Mouse (Mus musculus) heart, adult 2 months (tissue): ENCODE data around the gene Ifih1. TPM values are rescaled to one million over a fixed set of nuclear protein-coding genes. Genes with fewer than 3 reads are reported as not detected.
A peak's percentile ranks its signal among the peaks of the same experiment; 100 is the strongest.

Experiments
- DNase-seq, 2 experiments: peaks; one replicate each; pipeline ENCODE4 v3.0.0; 2021
- H3K27ac ChIP-seq: fragments of 200-600 bp; 2 replicates; pipeline ENCODE4 v1.8.1; 2022
- H3K27me3 ChIP-seq: fragments of 200-500 bp; 2 replicates; pipeline ENCODE4 v1.6.1; 2012; ENCODE audit warnings: mild to moderate bottlenecking, low read length, inconsistent platforms, mixed read lengths; ENCODE audit not compliant: control insufficient read depth, insufficient read depth
- H3K36me3 ChIP-seq: fragments of 200-500 bp; 2 replicates; pipeline ENCODE4 v1.6.1; 2012; ENCODE audit warnings: low read length, inconsistent platforms; ENCODE audit not compliant: control insufficient read depth, insufficient read depth
- H3K4me1 ChIP-seq: fragments of 200-500 bp; 2 replicates; pipeline ENCODE4 v1.6.1; 2011; ENCODE audit warnings: low read length; ENCODE audit not compliant: control insufficient read depth, insufficient read depth
- H3K4me3 ChIP-seq: fragments of 200-600 bp; 2 replicates; pipeline ENCODE4 v1.8.1; 2022
- H3K79me2 ChIP-seq: fragments of 200-500 bp; replicated peaks from 2 replicates; pipeline ENCODE4 v1.6.1; 2012; ENCODE audit warnings: mild to moderate bottlenecking, inconsistent platforms, low read length, moderate library complexity, mixed read lengths; ENCODE audit not compliant: control insufficient read depth, insufficient read depth
- H3K9ac ChIP-seq: fragments of 200-500 bp; 2 replicates; pipeline ENCODE4 v1.6.1; 2012; ENCODE audit warnings: low read depth, mild to moderate bottlenecking, control low read depth, inconsistent platforms, low read length, mixed read lengths
- CTCF ChIP-seq: fragments of 200-600 bp; IDR thresholded peaks from 2 replicates; pipeline ENCODE4 v1.8.1; 2022; ENCODE audit warnings: antibody characterized with exemption, mild to moderate bottlenecking, moderate library complexity
- EP300 ChIP-seq: fragments of 200-500 bp; IDR thresholded peaks from 2 replicates; pipeline ENCODE4 v1.6.1; 2011; ENCODE audit warnings: low read depth, low read length, control low read depth; ENCODE audit not compliant: insufficient read depth
- POLR2A ChIP-seq: fragments of 200-500 bp; IDR thresholded peaks from 2 replicates; pipeline ENCODE4 v1.6.1; 2011; ENCODE audit warnings: mild to moderate bottlenecking, low read depth, low read length, control low read depth; ENCODE audit not compliant: insufficient read depth
- WGBS: fragments of 180-500 bp; shearing (Covaris S2); methylation state at CpG from one replicate; pipeline ENCODE4 v1.1.7; 2018; 5-methylcytosine and 5-hydroxymethylcytosine counted together
- intact Hi-C: fragments of 180-260 bp; cut with DNase I; formaldehyde crosslinking; loops from one replicate; pipeline ENCODE4 v1.15.1; 2025
- polyA plus RNA-seq: library from polyadenylated mRNA; depleted of rRNA; stranded (reverse); fragments of >200 nt; gene quantifications from 2 replicates; pipeline ENCODE4 v1.2.3, GENCODE M21; 2012
- total RNA-seq, 2 experiments: library from RNA; stranded (reverse); gene quantifications; 2 replicates each; pipeline ENCODE4 v1.2.3; 2021

Ifih1 gene
- total and polyA plus RNA-seq, 3 experiments, result 2.5 to 8.0 (median 5.8) TPM

- Histone ChIP-seq H3K27ac (no peak overlapping the region), H3K27me3 (no peaks in the 10 kb centered on the region), H3K4me3 (no peak overlapping the region), H3K9ac (no peak overlapping the region), H3K36me3 (no peaks in the 10 kb centered on the region), H3K4me1 (no peaks in the 10 kb centered on the region), H3K79me2 (no peaks in the 10 kb centered on the region)
- 81% methylated on average over 5 of the region's 5 CpGs for WGBS
- intact Hi-C loops, result no loop called here
- TF ChIP-seq CTCF, result no peak
- no peak for TF ChIP-seq POLR2A
- TF ChIP-seq EP300, result no peak
- no peak for DNase-seq
These were observed 24.2 kb upstream of the Ifih1 start for GRCm38 (mm10) chr2:62670301-62670700.

GRCm38 (mm10) chr2:62669848-62670247 is 23.8 kb upstream of the Ifih1 start:
- intact Hi-C loops, result no loop called here
- no peaks in the 10 kb centered on the region for H3K4me1 ChIP-seq
- H3K27ac ChIP-seq, result no peak overlapping the region
- 79% methylated on average over 3 of the region's 3 CpGs for whole genome bisulfite sequencing
- DNase-seq, result no peak
- no peaks in the 10 kb centered on the region for H3K79me2 ChIP-seq
- TF ChIP-seq EP300, result no peak
- no peak overlapping the region for H3K4me3 ChIP-seq
- no peak overlapping the region for H3K9ac ChIP-seq
- H3K36me3 ChIP-seq, result no peaks in the 10 kb centered on the region
- H3K27me3 ChIP-seq, result no peaks in the 10 kb centered on the region

DNA sequence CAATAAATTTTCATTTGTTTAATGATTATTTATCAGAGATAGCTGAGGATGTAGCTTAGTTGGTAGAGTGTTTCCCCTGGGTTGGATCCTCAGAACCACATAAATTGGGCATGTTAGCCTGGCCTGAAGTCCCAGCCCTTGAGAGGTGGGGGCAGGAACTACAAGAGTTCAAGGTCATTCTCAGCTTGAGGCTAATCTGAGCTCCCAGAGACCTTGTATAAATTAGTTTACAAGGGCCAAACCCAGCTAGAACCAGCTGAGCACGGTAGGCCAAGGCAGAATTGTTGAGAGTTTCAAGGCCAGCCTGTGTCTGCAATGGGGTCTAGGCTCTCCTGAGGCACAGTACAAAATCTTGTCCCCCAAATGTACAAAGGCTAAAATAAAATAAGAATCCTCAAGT is 19.5 kb upstream of the Ifih1 start:
- no peak overlapping the region for H3K4me3 ChIP-seq
- H3K79me2 ChIP-seq, result no peaks in the 10 kb centered on the region
- no peak for DNase-seq
- no peak for TF ChIP-seq CTCF
- no peak for TF ChIP-seq EP300
- no peak for TF ChIP-seq POLR2A
- H3K9ac ChIP-seq, result no peak overlapping the region
- H3K36me3 ChIP-seq, result no peaks in the 10 kb centered on the region
- 59% methylated on average over 1 of the region's 1 CpGs for WGBS
- intact Hi-C loops, result no loop called here
- no peaks in the 10 kb centered on the region for H3K27me3 ChIP-seq
- H3K27ac ChIP-seq, result no peak overlapping the region
- no peaks in the 10 kb centered on the region for H3K4me1 ChIP-seq

- TF ChIP-seq CTCF (no peak), EP300 (no peak), POLR2A (no peak)
- Histone ChIP-seq H3K36me3 (no peaks in the 10 kb centered on the region), H3K4me1 (no peaks in the 10 kb centered on the region), H3K4me3 (peak overlapping the region; percentile 79), H3K79me2 (no peaks in the 10 kb centered on the region), H3K27me3 (no peaks in the 10 kb centered on the region), H3K9ac (no peak overlapping the region), H3K27ac (peak overlapping the region; percentile 70; the same call in 1 of the 2 replicates)
- 64% methylated on average over 7 of the region's 7 CpGs for WGBS
- intact Hi-C loops, result no loop called here
- DNase-seq, result no peak
These were observed 18.8 kb upstream of the Ifih1 start for GRCm38 (mm10) chr2:62664839-62665238.

DNA sequence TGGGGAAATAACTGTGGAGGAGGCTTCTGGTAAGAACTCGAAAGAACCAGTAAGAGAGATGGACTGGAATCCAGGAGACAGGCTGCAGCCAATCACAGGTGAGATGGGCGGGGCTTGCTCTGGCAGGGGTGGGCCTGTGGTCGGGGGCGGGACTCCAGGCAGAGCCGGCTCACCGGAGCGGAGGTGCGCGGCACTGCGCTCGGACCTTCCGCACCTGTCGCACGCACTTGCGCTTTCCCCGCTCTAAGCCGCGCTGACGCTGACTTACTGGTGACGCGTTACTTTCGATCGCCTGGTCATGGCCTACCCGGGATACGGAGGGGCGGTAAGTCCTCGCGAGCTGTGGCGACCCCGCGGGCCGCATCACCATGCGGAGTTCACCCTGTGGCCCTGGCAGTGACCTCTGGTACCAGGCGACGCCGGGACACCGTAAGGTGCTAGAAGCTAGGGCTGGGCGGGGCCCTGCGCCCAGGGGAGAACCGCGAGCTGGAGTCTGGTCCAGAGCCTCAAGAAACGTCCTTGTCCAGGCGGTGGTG is 18.1 kb upstream of the Ifih1 start, which contains the start of gene Gca:
Gene Gca, plus strand, starts transcription at position 151 of the 536 bp plus-strand sequence.
- TF ChIP-seq POLR2A (no peak), EP300 (no peak), CTCF (no peak)
- WGBS, result 1% methylated on average over 43 of the region's 43 CpGs
- Histone ChIP-seq H3K36me3 (no peaks in the 10 kb centered on the region), H3K4me3 (peak within 1 kb of the TSS; percentile 79), H3K27me3 (no peaks in the 10 kb centered on the region), H3K79me2 (no peaks in the 10 kb centered on the region), H3K9ac (peak within 1 kb of the TSS; percentile 57), H3K27ac (peak within 1 kb of the TSS; percentile 70), H3K4me1 (no peaks in the 10 kb centered on the region)
- peak; percentile 72 to 82 for DNase-seq
- intact Hi-C loops, result no loop called here

DNA sequence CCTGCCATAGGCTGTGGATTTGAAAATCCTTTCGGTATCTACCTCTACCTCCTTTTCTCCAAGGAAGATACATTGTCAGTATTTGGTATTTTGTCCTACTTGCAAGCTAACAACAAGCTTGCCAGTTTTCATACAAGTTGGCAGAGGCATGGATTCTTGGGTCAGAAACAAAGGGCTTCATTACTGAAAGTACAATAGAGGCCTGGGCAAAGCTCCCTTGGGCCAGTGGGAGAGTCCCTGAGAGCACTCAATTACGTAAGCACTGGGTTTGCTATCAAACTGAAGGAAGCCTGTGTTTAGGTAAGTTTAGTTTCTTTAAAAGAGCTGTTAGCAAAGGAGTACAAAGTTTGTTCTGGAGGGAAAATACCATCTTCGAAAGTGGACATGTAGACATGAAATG is 16.5 kb upstream of the Ifih1 start:
- 85% methylated on average over 3 of the region's 3 CpGs for WGBS
- intact Hi-C loops, result no loop called here
- Histone ChIP-seq H3K27me3 (no peaks in the 10 kb centered on the region), H3K4me1 (no peaks in the 10 kb centered on the region), H3K27ac (no peak overlapping the region), H3K79me2 (no peaks in the 10 kb centered on the region), H3K9ac (no peak overlapping the region), H3K36me3 (no peaks in the 10 kb centered on the region), H3K4me3 (no peak overlapping the region)
- no peak for DNase-seq
- no peak for TF ChIP-seq CTCF
- TF ChIP-seq EP300, result no peak
- TF ChIP-seq POLR2A, result no peak

DNA sequence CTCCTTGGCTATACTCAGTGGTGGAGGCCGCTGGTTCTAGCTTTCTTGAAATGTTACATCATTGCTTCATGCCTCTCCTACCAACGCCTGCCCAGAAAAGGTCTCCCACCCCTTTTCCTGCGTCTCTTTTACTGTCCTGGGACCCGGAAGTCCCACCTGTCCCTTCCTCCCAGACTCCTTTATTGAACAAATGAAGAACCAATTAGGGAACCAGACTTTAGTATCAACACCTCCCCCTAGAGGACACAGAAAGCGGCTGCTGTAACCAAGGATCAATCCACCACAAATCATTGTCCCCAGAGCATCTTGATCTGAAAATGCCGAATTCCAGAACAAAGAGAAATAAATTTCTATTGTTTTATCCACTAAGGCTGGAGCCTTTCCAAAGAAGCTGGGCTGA is 14.5 kb upstream of the Ifih1 start:
- Histone ChIP-seq H3K9ac (no peak overlapping the region), H3K27ac (no peak overlapping the region), H3K36me3 (no peaks in the 10 kb centered on the region), H3K4me1 (no peaks in the 10 kb centered on the region), H3K4me3 (no peak overlapping the region), H3K79me2 (no peaks in the 10 kb centered on the region), H3K27me3 (no peaks in the 10 kb centered on the region)
- TF ChIP-seq EP300, result no peak
- peak; percentile 33 for TF ChIP-seq CTCF
- no peak for TF ChIP-seq POLR2A
- intact Hi-C loops, result no loop called here
- DNase-seq, result no peak
- WGBS, result 48% methylated on average over 6 of the region's 6 CpGs
